In the genomic region with DNA sequence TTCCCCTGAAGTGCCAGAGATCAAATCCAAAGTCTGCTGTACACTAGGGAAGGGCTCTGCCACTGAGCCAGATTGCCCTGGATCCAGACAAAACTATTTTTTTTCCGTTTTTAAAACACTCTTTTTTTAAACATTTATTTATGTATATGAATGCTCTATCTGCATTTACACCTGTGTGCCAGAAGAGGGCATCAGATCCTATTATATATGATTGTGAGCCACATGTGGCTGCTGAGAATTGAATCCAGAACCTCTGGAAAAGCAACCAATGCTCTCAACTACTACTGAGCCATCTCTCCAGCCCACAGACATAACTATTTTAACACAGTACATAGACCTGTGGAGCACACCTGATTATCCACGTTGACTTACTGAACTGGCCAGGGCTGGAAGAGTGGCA, we compare ENCODE assay signal across 21 mouse cellular contexts. TPM values are rescaled to one million over a fixed set of nuclear protein-coding genes. Genes with fewer than 3 reads are reported as not detected.
A peak's percentile ranks its signal among the peaks of the same experiment; 100 is the strongest.
DNase-seq lines count a peak whose midpoint lies in the region; TF ChIP-seq lines count a peak whose summit lies in the region.
"Had no signal": no experiment of that assay in that cellular context is flagged by ENCODE, and none has a peak within 500 bp of the region (broad histone marks: within the 10 kb centered on the region; RNA-seq: fewer than 3 reads in every experiment).

No protein-coding gene starts in this region.

- H3K4me3 ChIP-seq in gastrocnemius, adult 2 months: no peak overlapping the region
- no peak overlapping the region for H3K4me3 ChIP-seq in layer of hippocampus, adult 2 months
- H3K4me3 ChIP-seq: embryonic facial prominence, embryonic 13.5 days; heart, embryonic 10.5 days; limb, embryonic 12.5 days; midbrain, embryonic 13.5 days had no signal

- intact Hi-C loops in gastrocnemius, adult 2 months (cut with DNase I): no loop called here

- TF ChIP-seq CTCF in gastrocnemius, adult 2 months (IDR thresholded peaks at IDR 0.05): peak; percentile 52
- TF ChIP-seq CTCF in layer of hippocampus, adult 2 months (conservative IDR thresholded peaks at IDR 0.05): peak; percentile 76

- H3K27ac ChIP-seq in gastrocnemius, adult 2 months: no peak overlapping the region
- H3K27ac ChIP-seq in layer of hippocampus, adult 2 months: no peak overlapping the region
- H3K27ac ChIP-seq: embryonic facial prominence, embryonic 13.5 days; heart, embryonic 10.5 days; limb, embryonic 12.5 days; macrophage; midbrain, embryonic 13.5 days had no signal

- DNase-seq in gastrocnemius, adult 2 months: no peak
- DNase-seq in gastrocnemius, postnatal 10 days: no peak
- DNase-seq in layer of hippocampus, adult 2 months (ENCODE audit: low spot score in 2 of 2): no peak
- no peak for DNase-seq in layer of hippocampus, adult 11-12 months (ENCODE audit: low spot score)
- peak; percentile 40 for DNase-seq in 3T3-L1 (ENCODE audit: low read depth, low spot score)
- peak; percentile 19 for DNase-seq in ES-CJ7 (ENCODE audit: low read depth, low spot score)
- DNase-seq in layer of hippocampus, postnatal 10 days (ENCODE audit: low spot score in 2 of 2): no peak
- no peak for DNase-seq in adrenal gland, adult 8-10 months
- DNase-seq: cerebellum, adult 11-12 months; right cerebral cortex, adult 18-20 months had no signal

RNA-seq across cellular contexts. Expression of gene Tada2a, which starts 13.2 kb away (rescaled TPM):
- 10 to 100 TPM; 11.6 to 12.2 TPM for total RNA-seq in gastrocnemius, adult 2 months (2021)
- 10 to 100 TPM; 14.2 TPM for total RNA-seq in gastrocnemius, postnatal 10 days (2021)
- total RNA-seq in layer of hippocampus, adult 2 months (2021): 10 to 100 TPM; 33.0 to 33.8 TPM
- total RNA-seq in layer of hippocampus, postnatal 10 days (2021): 10 to 100 TPM; 34.8 to 35.6 TPM
- 10 to 100 TPM; 13.6 to 33.0 (median 22.9) TPM for total RNA-seq in adrenal gland, adult 8-10 months (2022)

RNA-seq across cellular contexts. Expression of gene Acaca, which starts 13.3 kb away (rescaled TPM):
- 10 to 100 TPM; 14.9 to 22.8 TPM for total RNA-seq in gastrocnemius, adult 2 months (2021)
- 10 to 100 TPM; 15.7 to 16.4 TPM for total RNA-seq in gastrocnemius, postnatal 10 days (2021)
- total RNA-seq in layer of hippocampus, adult 2 months (2021): 10 to 100 TPM; 66.7 to 69.6 TPM
- total RNA-seq in layer of hippocampus, postnatal 10 days (2021): 100 to 1,000 TPM; 105 to 117 TPM
- total RNA-seq in adrenal gland, adult 8-10 months (2022): 100 to 1,000 TPM in 3 of 4 experiments, 10 to 100 TPM in 1; 81.4 to 339 (median 190) TPM

RNA-seq across cellular contexts. Expression of gene Dusp14, which starts 47.2 kb away (rescaled TPM):
- 1 to 10 TPM; 6.1 to 7.9 TPM for total RNA-seq in gastrocnemius, adult 2 months (2021)
- total RNA-seq in gastrocnemius, postnatal 10 days (2021): 10 to 100 TPM in 1 of 2 experiments, 1 to 10 TPM in 1; 8.5 to 10.4 TPM
- total RNA-seq in layer of hippocampus, adult 2 months (2021): 10 to 100 TPM; 30.9 to 36.3 TPM
- total RNA-seq in layer of hippocampus, postnatal 10 days (2021): 10 to 100 TPM; 15.9 to 17.3 TPM
- 10 to 100 TPM in 2 of 4 experiments, 1 to 10 TPM in 2; 5.7 to 16.5 (median 9.4) TPM for total RNA-seq in adrenal gland, adult 8-10 months (2022)

RNA-seq across cellular contexts. Expression of gene Gm11437, which starts 51.1 kb away (rescaled TPM):
- not detected for total RNA-seq in gastrocnemius, adult 2 months (2021)
- not detected for total RNA-seq in gastrocnemius, postnatal 10 days (2021)
- total RNA-seq in layer of hippocampus, adult 2 months (2021): not detected
- not detected for total RNA-seq in layer of hippocampus, postnatal 10 days (2021)
- total RNA-seq in adrenal gland, adult 8-10 months (2022): under 1 TPM in 1 of 4 experiments, not detected in 3; 0.38 TPM
- total RNA-seq: adrenal gland, postnatal 10 days; gastrocnemius, postnatal 14 days; hematopoietic stem cell, adult 5-6 weeks; layer of hippocampus, adult 8-10 months; left cerebral cortex, adult 8-10 months; neutrophil, adult 5-6 weeks had no signal

Comparison
In these comparisons a context has a peak if more than half of its experiments do, and no peak if none do; other contexts are left out.
1. DNase-seq: peak in 3T3-L1 (single experiment) and ES-CJ7 (single experiment); none in gastrocnemius, adult 2 months (single experiment), gastrocnemius, postnatal 10 days (single experiment), layer of hippocampus, adult 2 months (0 of 2), layer of hippocampus, adult 11-12 months (single experiment), layer of hippocampus, postnatal 10 days (0 of 2) and adrenal gland, adult 8-10 months (single experiment).